Mouse (Mus musculus): Measurements from ENCODE around the gene Tmod1. TPM values are rescaled to one million over a fixed set of nuclear protein-coding genes. Genes with fewer than 3 reads are reported as not detected.

Tmod1 gene
- polyA plus RNA-seq, 1 experiment from 2014 or later, result 1.9 TPM

DNA sequence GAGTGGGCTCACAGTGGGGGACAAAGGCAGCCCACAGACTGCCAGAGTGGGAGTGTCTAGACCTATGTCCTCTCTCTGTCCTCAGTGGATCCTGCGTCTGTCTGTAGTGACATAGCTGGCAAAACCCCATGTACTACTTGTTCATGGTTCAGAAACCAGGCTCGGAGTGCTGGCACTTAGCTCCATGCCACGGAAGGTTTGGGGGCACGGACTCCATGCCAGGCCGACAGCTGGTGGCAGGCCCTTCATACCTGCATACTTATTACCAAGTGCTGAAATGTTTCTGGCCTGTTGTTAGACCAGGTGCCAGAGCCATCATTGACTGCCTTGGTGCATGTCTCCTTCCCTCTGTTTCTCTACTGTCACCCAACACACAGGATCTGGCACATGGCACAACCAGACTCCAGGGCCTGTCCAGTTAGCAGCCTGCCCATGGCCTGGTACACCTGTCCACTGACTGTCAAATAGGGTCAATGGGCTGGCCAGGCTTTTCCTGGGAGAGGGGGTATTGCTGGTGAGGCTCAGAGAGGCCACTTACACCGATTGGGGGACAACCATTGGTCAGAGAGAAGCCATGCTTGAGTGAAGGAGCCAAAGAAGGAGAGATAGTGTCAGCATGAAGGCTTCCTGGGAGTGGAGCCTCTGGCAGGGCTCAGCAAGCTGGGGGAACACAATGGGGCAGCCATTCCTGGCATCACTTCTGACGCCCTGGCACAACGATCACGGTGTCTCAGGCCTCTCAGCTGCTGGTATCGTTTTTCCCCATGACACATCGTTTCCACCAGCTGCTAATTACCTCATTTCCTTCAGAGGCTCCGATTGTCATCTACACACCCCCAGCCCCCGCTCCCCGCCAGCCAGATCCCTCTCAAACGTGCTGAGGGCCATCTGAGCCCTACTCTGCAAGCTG lies 56.4 kb downstream of the Tmod1 start:
- no peak overlapping the region for H3K27ac ChIP-seq
- no peaks in the 10 kb centered on the region for H3K27me3 ChIP-seq (ENCODE audit: control insufficient read depth, insufficient read depth, low read length)
- no peak overlapping the region for H3K4me3 ChIP-seq (replicated peaks; ENCODE audit: low read length)
- ATAC-seq (ENCODE audit: low FRiP score), result peak; percentile 51; the same call in 1 of the 2 replicates
- no peak overlapping the region for H3K4me2 ChIP-seq (replicated peaks)
- DNase-seq (ENCODE audit: low spot score), result no peak
- no peak overlapping the region for H3K9ac ChIP-seq
- no peaks in the 10 kb centered on the region for H3K36me3 ChIP-seq (replicated peaks; ENCODE audit: control insufficient read depth, insufficient read depth)
- 49% methylated on average over 15 of the region's 15 CpGs for WGBS
- no peaks in the 10 kb centered on the region for H3K9me3 ChIP-seq (ENCODE audit: control insufficient read depth, low read length)
- no peaks in the 10 kb centered on the region for H3K4me1 ChIP-seq (replicated peaks; ENCODE audit: control insufficient read depth, insufficient read depth, low read length)

DNA sequence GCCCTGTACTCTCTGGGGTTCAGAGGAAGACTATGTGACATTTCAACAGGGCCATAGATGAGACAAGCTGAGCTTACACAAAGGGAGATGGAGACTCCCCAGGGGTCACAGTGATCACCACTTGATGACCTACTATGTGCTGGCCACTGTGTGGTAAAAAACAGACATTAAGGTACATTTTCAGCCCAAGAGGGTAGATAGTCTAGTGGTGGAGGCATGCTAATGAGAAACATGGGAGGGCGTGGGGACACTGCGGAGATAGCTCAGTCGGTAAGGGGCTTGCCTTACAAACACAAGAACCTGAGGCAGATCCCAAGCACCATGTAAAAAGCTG lies 57.1 kb downstream of the Tmod1 start:
- no peak overlapping the region for H3K4me2 ChIP-seq (replicated peaks)
- H3K27me3 ChIP-seq (ENCODE audit: control insufficient read depth, insufficient read depth, low read length), result no peaks in the 10 kb centered on the region
- DNase-seq (ENCODE audit: low spot score) (no peak), ATAC-seq (ENCODE audit: low FRiP score) (no peak)
- H3K36me3 ChIP-seq (replicated peaks; ENCODE audit: control insufficient read depth, insufficient read depth), result no peaks in the 10 kb centered on the region
- H3K4me3 ChIP-seq (replicated peaks; ENCODE audit: low read length), result no peak overlapping the region
- H3K4me1 ChIP-seq (replicated peaks; ENCODE audit: control insufficient read depth, insufficient read depth, low read length), result no peaks in the 10 kb centered on the region
- no peaks in the 10 kb centered on the region for H3K9me3 ChIP-seq (ENCODE audit: control insufficient read depth, low read length)
- WGBS, result 88% methylated on average over 3 of the region's 3 CpGs
- H3K27ac ChIP-seq, result no peak overlapping the region
- H3K9ac ChIP-seq, result no peak overlapping the region

DNA sequence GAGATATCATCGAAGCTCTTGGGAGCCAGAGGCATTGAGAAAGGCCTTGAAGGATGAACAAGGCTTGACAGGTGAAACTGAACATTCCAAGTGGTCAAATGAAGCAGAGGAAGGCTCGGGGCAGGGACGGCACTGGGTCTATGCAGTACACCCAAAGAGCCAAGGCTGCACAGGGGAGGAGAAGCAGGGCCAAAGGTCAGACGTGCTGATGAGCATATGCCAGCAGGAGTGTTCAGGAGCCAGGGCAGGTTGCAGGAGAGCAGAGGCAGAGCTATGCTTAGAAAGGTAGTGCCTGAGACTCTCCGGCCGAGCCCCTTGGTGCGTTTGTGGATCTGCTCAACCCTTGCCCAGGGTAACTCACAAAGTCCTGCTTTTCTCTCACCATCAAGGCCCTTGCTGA lies 57.8 kb downstream of the Tmod1 start:
- Histone ChIP-seq H3K4me3 (replicated peaks; ENCODE audit: low read length) (no peak overlapping the region), H3K4me1 (replicated peaks; ENCODE audit: control insufficient read depth, insufficient read depth, low read length) (0 out of 2 replicates have a peak, but pooled peaks cover 4% of the 10 kb centered on the region), H3K27me3 (ENCODE audit: control insufficient read depth, insufficient read depth, low read length) (no peaks in the 10 kb centered on the region), H3K9ac (no peak overlapping the region), H3K4me2 (replicated peaks) (no peak overlapping the region), H3K36me3 (replicated peaks; ENCODE audit: control insufficient read depth, insufficient read depth) (no peaks in the 10 kb centered on the region), H3K27ac (no peak overlapping the region), H3K9me3 (ENCODE audit: control insufficient read depth, low read length) (no peaks in the 10 kb centered on the region)
- no peak for ATAC-seq (ENCODE audit: low FRiP score)
- 91% methylated on average over 7 of the region's 7 CpGs for WGBS
- DNase-seq (ENCODE audit: low spot score), result no peak

DNA sequence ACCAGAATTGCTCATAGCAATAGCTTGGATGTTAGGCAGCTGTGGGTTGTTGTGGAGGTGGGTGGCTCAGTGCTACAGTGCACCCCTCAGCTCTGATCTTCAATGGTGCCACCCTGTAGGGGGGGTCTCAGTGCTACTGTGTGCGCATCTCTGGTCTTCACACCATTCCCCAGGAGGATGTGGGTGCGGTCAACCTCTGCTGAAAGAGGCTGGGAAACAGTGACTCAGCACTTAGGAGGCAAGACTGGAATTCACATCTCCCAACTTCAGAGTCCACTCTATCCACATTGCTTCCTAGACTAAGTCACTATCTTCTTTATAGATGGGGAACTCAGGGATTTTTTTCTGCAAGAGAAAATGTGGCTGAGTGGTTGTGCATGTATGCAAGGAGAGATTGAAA lies 58.9 kb downstream of the Tmod1 start:
- H3K27me3 ChIP-seq (ENCODE audit: control insufficient read depth, insufficient read depth, low read length), result no peaks in the 10 kb centered on the region
- H3K4me2 ChIP-seq (replicated peaks), result no peak overlapping the region
- H3K4me3 ChIP-seq (replicated peaks; ENCODE audit: low read length), result no peak overlapping the region
- ATAC-seq (ENCODE audit: low FRiP score), result no peak
- H3K27ac ChIP-seq, result no peak overlapping the region
- DNase-seq (ENCODE audit: low spot score), result no peak
- 93% methylated on average over 2 of the region's 2 CpGs for WGBS
- H3K36me3 ChIP-seq (replicated peaks; ENCODE audit: control insufficient read depth, insufficient read depth), result no peaks in the 10 kb centered on the region
- 0 out of 2 replicates have a peak, but pooled peaks cover 4% of the 10 kb centered on the region for H3K4me1 ChIP-seq (replicated peaks; ENCODE audit: control insufficient read depth, insufficient read depth, low read length)
- H3K9ac ChIP-seq, result no peak overlapping the region
- H3K9me3 ChIP-seq (ENCODE audit: control insufficient read depth, low read length), result no peaks in the 10 kb centered on the region

DNA sequence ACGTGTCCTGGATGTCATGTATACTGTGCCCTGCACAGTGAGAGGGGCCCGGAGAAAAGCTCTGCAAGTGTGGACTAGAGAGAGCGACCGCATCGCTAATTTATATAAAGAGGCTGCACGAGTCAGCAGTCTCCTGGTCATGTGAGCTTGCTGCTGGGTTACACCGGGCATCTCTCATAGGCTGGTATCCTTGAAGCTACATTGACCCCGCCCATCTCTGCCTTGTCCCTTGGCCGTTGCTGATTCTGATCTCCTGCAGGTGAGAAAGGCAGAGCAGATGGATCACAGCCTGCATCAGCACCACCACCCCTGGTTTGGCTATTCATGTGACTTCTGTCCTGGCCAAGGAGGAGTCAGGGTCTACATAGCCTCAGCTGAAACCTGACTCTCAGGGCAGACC lies 60.4 kb downstream of the Tmod1 start:
- H3K27me3 ChIP-seq (ENCODE audit: control insufficient read depth, insufficient read depth, low read length), result no peaks in the 10 kb centered on the region
- no peak for ATAC-seq (ENCODE audit: low FRiP score)
- 80% methylated on average over 9 of the region's 9 CpGs for WGBS

DNA sequence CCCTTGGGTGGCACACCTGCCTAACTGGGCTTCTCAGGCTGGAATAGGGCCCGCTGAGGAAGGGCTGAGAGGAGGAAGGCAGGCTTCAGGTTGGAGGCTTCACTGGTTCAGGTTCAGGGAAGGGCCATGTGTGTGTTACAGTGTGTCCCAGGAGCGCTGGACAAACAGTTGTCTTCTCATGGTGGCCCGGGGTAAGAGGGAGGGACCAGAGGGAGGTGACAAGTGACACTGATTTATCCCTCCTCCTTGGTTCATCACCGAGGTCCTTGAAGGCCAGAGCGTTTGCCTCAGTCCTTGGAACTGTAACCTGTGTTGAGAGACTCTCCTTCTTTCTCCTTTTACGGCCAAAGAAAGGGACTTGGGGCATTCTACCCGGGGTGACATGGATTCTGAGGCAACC lies 61.8 kb downstream of the Tmod1 start:
- Histone ChIP-seq H3K4me3 (replicated peaks; ENCODE audit: low read length) (no peak overlapping the region), H3K36me3 (replicated peaks; ENCODE audit: control insufficient read depth, insufficient read depth) (no peaks in the 10 kb centered on the region), H3K27ac (no peak overlapping the region), H3K9me3 (ENCODE audit: control insufficient read depth, low read length) (no peaks in the 10 kb centered on the region), H3K9ac (no peak overlapping the region), H3K4me2 (replicated peaks) (no peak overlapping the region), H3K4me1 (replicated peaks; ENCODE audit: control insufficient read depth, insufficient read depth, low read length) (0 out of 2 replicates have a peak, but pooled peaks cover 4% of the 10 kb centered on the region), H3K27me3 (ENCODE audit: control insufficient read depth, insufficient read depth, low read length) (no peaks in the 10 kb centered on the region)
- no peak for DNase-seq (ENCODE audit: low spot score)
- ATAC-seq (ENCODE audit: low FRiP score), result no peak
- 71% methylated on average over 7 of the region's 7 CpGs for WGBS

More for the DNA sequence above, 60.4 kb downstream of the Tmod1 start:
- Histone ChIP-seq H3K9me3 (ENCODE audit: control insufficient read depth, low read length) (no peaks in the 10 kb centered on the region), H3K4me3 (replicated peaks; ENCODE audit: low read length) (no peak overlapping the region), H3K27ac (no peak overlapping the region), H3K4me1 (replicated peaks; ENCODE audit: control insufficient read depth, insufficient read depth, low read length) (0 out of 2 replicates have a peak, but pooled peaks cover 4% of the 10 kb centered on the region), H3K36me3 (replicated peaks; ENCODE audit: control insufficient read depth, insufficient read depth) (no peaks in the 10 kb centered on the region), H3K4me2 (replicated peaks) (no peak overlapping the region), H3K9ac (no peak overlapping the region)
- DNase-seq (ENCODE audit: low spot score), result no peak

DNA sequence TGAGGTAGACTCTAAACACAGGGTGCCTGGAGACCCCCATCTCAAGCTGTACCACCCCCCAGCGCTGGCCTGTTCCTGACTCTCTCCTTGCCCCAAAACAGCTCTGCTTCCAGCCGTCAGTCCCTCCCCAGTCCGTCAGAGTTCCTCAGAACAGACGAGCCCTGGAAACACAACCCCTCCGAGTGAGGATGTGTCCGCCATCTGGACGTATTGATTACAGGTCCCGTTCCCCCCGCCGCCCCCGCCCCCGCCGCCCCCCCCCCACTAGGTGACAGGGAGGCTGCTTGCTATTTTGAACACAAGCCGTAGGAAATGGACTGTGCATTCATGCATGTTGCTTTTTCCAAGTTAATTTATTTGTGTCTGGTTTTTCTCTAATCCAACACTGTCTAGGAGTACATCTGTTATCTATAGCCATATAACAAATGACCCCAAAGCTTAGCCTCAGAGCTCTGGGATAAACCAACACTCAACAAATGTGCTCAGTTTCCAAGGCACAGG lies 62.5 kb downstream of the Tmod1 start:
- H3K36me3 ChIP-seq (replicated peaks; ENCODE audit: control insufficient read depth, insufficient read depth), result no peaks in the 10 kb centered on the region
- peak overlapping the region; percentile 2; the same call in 1 of the 2 replicates for H3K27ac ChIP-seq
- DNase-seq (ENCODE audit: low spot score), result no peak
- no peak overlapping the region for H3K4me2 ChIP-seq (replicated peaks)
- H3K9me3 ChIP-seq (ENCODE audit: control insufficient read depth, low read length), result no peaks in the 10 kb centered on the region
- no peak overlapping the region for H3K4me3 ChIP-seq (replicated peaks; ENCODE audit: low read length)
- no peaks in the 10 kb centered on the region for H3K27me3 ChIP-seq (ENCODE audit: control insufficient read depth, insufficient read depth, low read length)
- WGBS, result 29% methylated on average over 14 of the region's 14 CpGs
- H3K4me1 ChIP-seq (replicated peaks; ENCODE audit: control insufficient read depth, insufficient read depth, low read length), result 0 out of 2 replicates have a peak, but pooled peaks cover 4% of the 10 kb centered on the region
- ATAC-seq (ENCODE audit: low FRiP score), result no peak
- H3K9ac ChIP-seq, result no peak overlapping the region

DNA sequence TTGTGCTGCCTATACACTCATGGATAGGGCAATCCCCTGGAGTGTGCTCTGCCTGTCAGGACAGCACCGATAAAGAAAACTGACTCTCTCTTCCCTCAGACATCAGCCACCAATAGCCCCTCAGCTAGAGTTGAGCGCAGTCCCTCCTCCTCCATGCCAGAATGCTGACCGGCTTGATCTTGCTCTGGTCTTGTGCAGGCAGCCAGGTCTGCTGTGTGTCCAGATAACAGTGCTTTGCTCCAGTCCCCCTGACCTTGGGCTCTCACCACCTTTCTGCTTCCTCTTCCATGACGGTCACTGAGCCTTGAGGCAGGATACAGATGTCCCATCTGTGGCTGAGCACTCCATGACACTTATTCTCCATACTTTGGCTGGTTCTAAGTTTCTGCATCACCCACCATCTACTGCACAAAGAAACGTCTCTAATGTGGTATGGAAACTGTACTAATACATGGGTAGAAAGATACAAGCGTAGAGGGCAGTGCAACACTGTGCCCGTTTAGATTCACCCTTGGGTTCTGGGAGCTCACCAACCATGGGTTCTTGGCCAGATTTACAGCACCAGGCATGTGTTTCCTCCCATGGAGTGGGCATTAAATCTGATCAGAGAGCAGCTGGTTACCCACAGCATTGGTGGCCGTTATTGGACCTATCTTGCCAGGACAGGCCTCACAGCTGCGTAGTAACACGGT lies 63.5 kb downstream of the Tmod1 start:
- 0 out of 2 replicates have a peak, but pooled peaks cover 4% of the 10 kb centered on the region for H3K4me1 ChIP-seq (replicated peaks; ENCODE audit: control insufficient read depth, insufficient read depth, low read length)
- H3K4me2 ChIP-seq (replicated peaks), result no peak overlapping the region
- WGBS, result 95% methylated on average over 10 of the region's 10 CpGs
- no peaks in the 10 kb centered on the region for H3K36me3 ChIP-seq (replicated peaks; ENCODE audit: control insufficient read depth, insufficient read depth)
- no peaks in the 10 kb centered on the region for H3K9me3 ChIP-seq (ENCODE audit: control insufficient read depth, low read length)
- H3K27me3 ChIP-seq (ENCODE audit: control insufficient read depth, insufficient read depth, low read length), result no peaks in the 10 kb centered on the region
- no peak for DNase-seq (ENCODE audit: low spot score)
- no peak overlapping the region for H3K27ac ChIP-seq
- H3K9ac ChIP-seq, result no peak overlapping the region
- no peak for ATAC-seq (ENCODE audit: low FRiP score)
- H3K4me3 ChIP-seq (replicated peaks; ENCODE audit: low read length), result no peak overlapping the region

DNA sequence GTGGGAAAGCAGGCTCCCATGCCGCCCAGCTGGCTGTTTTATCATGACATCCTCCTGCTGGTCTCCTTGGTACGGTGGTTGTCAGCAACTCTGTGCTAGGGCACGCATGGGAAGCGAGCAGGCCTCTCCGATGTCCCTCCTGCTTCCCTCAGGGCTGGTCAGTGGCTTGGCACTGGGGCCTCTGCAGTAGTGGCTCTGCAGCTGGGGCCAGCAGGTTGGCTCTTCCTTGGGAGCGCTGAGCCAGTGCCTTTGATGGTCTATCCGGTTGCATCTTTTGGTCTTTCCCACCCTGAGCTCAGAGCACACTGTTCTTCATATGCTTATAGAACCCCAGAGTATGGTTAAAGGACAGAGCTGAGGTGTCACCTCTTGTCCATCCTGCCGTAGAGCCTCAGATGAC lies 71.3 kb downstream of the Tmod1 start:
- 90% methylated on average over 8 of the region's 8 CpGs for WGBS

More for the DNA sequence above, 71.3 kb downstream of the Tmod1 start:
- no peak for ATAC-seq (ENCODE audit: low FRiP score)
- Histone ChIP-seq H3K4me2 (replicated peaks) (no peak overlapping the region), H3K9me3 (ENCODE audit: control insufficient read depth, low read length) (no peaks in the 10 kb centered on the region), H3K36me3 (replicated peaks; ENCODE audit: control insufficient read depth, insufficient read depth) (peaks cover 23% of the 10 kb centered on the region), H3K9ac (no peak overlapping the region), H3K27me3 (ENCODE audit: control insufficient read depth, insufficient read depth, low read length) (no peaks in the 10 kb centered on the region), H3K4me1 (replicated peaks; ENCODE audit: control insufficient read depth, insufficient read depth, low read length) (no peaks in the 10 kb centered on the region), H3K27ac (no peak overlapping the region), H3K4me3 (replicated peaks; ENCODE audit: low read length) (no peak overlapping the region)
- no peak for DNase-seq (ENCODE audit: low spot score)

Measured in hindbrain, embryonic 14.5 days (tissue).